Mouse (Mus musculus) forebrain, embryonic 14.5 days (tissue): ENCODE data around the gene Wdr26. TPM values are rescaled to one million over a fixed set of nuclear protein-coding genes. Genes with fewer than 3 reads are reported as not detected.

Source experiments
- ATAC-seq: fragments of 200-750 bp; cut with Nextera tagmentation; 2 replicates; pipeline ENCODE4 v1.8.0; 2017; ENCODE audit warnings: mild to moderate bottlenecking, moderate library complexity
- DNase-seq: peaks from one replicate; pipeline ENCODE4 v3.0.0-alpha.2; 2015; ENCODE audit warnings: low spot score
- H3K27ac ChIP-seq: fragments of 300-500 bp; sonication (generic); 2 replicates; pipeline ENCODE4 v1.5.1; 2014; ENCODE audit warnings: low read depth, mild to moderate bottlenecking, control low read depth, low read length, moderate library complexity
- H3K27me3 ChIP-seq: fragments of 300-500 bp; sonication (generic); replicated peaks from 2 replicates; pipeline ENCODE4 v1.6.1; 2014; ENCODE audit warnings: low read length, control low read depth, mixed read lengths; ENCODE audit not compliant: control insufficient read depth, insufficient read depth
- H3K36me3 ChIP-seq: fragments of 300-500 bp; sonication (generic); 2 replicates; pipeline ENCODE4 v1.6.1; 2014; ENCODE audit warnings: low read length, control low read depth; ENCODE audit not compliant: control insufficient read depth, insufficient read depth
- H3K4me1 ChIP-seq: fragments of 300-500 bp; sonication (generic); 2 replicates; pipeline ENCODE4 v1.6.1; 2014; ENCODE audit warnings: antibody characterized with exemption, low read length, control low read depth; ENCODE audit not compliant: control insufficient read depth, insufficient read depth
- H3K4me2 ChIP-seq: fragments of 300-500 bp; sonication (generic); 2 replicates; pipeline ENCODE4 v1.6.1; 2014; ENCODE audit warnings: mild to moderate bottlenecking, control low read depth, low read length
- H3K4me3 ChIP-seq: fragments of 300-500 bp; sonication (generic); 2 replicates; pipeline ENCODE4 v1.5.1; 2014; ENCODE audit warnings: low read depth, low read length, control low read depth
- H3K9ac ChIP-seq: fragments of 300-500 bp; sonication (generic); 2 replicates; pipeline ENCODE4 v1.6.1; 2014; ENCODE audit warnings: mild to moderate bottlenecking, low read length, control low read depth, moderate library complexity
- H3K9me3 ChIP-seq: fragments of 300-500 bp; sonication (generic); replicated peaks from 2 replicates; pipeline ENCODE4 v1.6.1; 2016; ENCODE audit warnings: low read length, control low read depth, mixed read lengths; ENCODE audit not compliant: control insufficient read depth
- WGBS: fragments of 180-500 bp; shearing (Covaris S2); extraction: QIAGEN DNeasy Blood & Tissue Kit; methylation state at CpG from one replicate; pipeline ENCODE4 v1.1.7; 2014; 5-methylcytosine and 5-hydroxymethylcytosine counted together
- polyA plus RNA-seq: library from polyadenylated mRNA; unstranded; fragments of >200 nt; fragmentation: Nextera tagmentation; extraction: Ambion mirVana; gene quantifications from 2 replicates; pipeline ENCODE4 v1.2.1, GENCODE M21; 2014

The Wdr26 gene
- polyA plus RNA-seq, 1 experiment from 2014 or later: 38.0 TPM

GRCm38 (mm10) chr1:181231262-181231661 is 19.5 kb upstream of the Wdr26 start:
- no peak overlapping the region for H3K9ac ChIP-seq
- no peaks in the 10 kb centered on the region for H3K4me1 ChIP-seq
- H3K4me3 ChIP-seq: no peak overlapping the region
- no peaks in the 10 kb centered on the region for H3K27me3 ChIP-seq
- H3K4me2 ChIP-seq: no peak overlapping the region
- no peak for DNase-seq
- H3K36me3 ChIP-seq: no peaks in the 10 kb centered on the region
- H3K9me3 ChIP-seq: no peaks in the 10 kb centered on the region
- no peak overlapping the region for H3K27ac ChIP-seq
- 76% methylated on average over 7 of the region's 7 CpGs for WGBS
- ATAC-seq: no peak

- ATAC-seq (no peak), DNase-seq (no peak)
- H3K4me2 ChIP-seq: no peak overlapping the region
- no peak overlapping the region for H3K27ac ChIP-seq
- 47% methylated on average over 10 of the region's 10 CpGs for WGBS
- H3K36me3 ChIP-seq: no peaks in the 10 kb centered on the region
- H3K9me3 ChIP-seq: no peaks in the 10 kb centered on the region
- H3K27me3 ChIP-seq: no peaks in the 10 kb centered on the region
- H3K4me1 ChIP-seq: no peaks in the 10 kb centered on the region
- no peak overlapping the region for H3K9ac ChIP-seq
- H3K4me3 ChIP-seq: no peak overlapping the region
These were observed 18.9 kb upstream of the Wdr26 start for GRCm38 (mm10) chr1:181230731-181231148.

DNA sequence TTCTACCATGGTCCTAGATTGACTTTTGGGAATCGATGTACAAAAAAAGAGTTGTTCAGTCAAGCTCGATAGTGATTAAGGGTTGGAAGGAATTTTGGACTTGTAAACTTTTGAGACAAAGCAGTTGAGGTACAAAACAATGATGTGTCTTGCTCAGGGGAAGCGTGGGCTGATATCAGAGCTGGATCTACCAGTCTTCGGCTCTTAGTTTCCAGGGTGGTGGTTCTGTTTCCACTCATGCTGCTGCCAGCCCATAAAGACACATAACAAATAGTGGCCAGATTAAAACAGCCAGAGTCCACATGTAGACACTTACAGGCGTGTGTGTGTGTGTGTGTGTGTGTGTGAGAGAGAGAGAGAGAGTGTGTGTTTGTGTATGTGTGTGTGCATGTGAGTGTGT is 17.2 kb upstream of the Wdr26 start:
- Histone ChIP-seq H3K9me3 (no peaks in the 10 kb centered on the region), H3K9ac (no peak overlapping the region), H3K4me1 (no peaks in the 10 kb centered on the region), H3K27ac (no peak overlapping the region), H3K4me2 (no peak overlapping the region), H3K36me3 (no peaks in the 10 kb centered on the region), H3K4me3 (no peak overlapping the region), H3K27me3 (no peaks in the 10 kb centered on the region)
- no peak for DNase-seq
- ATAC-seq: no peak
- 91% methylated on average over 5 of the region's 5 CpGs for WGBS

GRCm38 (mm10) chr1:181228591-181228990 is 16.8 kb upstream of the Wdr26 start:
- Histone ChIP-seq H3K9ac (no peak overlapping the region), H3K36me3 (no peaks in the 10 kb centered on the region), H3K4me3 (no peak overlapping the region), H3K27ac (no peak overlapping the region), H3K9me3 (no peaks in the 10 kb centered on the region), H3K4me2 (no peak overlapping the region), H3K27me3 (no peaks in the 10 kb centered on the region), H3K4me1 (no peaks in the 10 kb centered on the region)
- 68% methylated on average over 5 of the region's 5 CpGs for WGBS
- ATAC-seq (no peak), DNase-seq (no peak)

- H3K27me3 ChIP-seq: no peaks in the 10 kb centered on the region
- no peak overlapping the region for H3K4me3 ChIP-seq
- 82% methylated on average over 11 of the region's 11 CpGs for WGBS
- no peaks in the 10 kb centered on the region for H3K36me3 ChIP-seq
- no peaks in the 10 kb centered on the region for H3K4me1 ChIP-seq
- DNase-seq (no peak), ATAC-seq (no peak)
- no peak overlapping the region for H3K9ac ChIP-seq
- H3K4me2 ChIP-seq: no peak overlapping the region
- no peak overlapping the region for H3K27ac ChIP-seq
- H3K9me3 ChIP-seq: no peaks in the 10 kb centered on the region
These were observed 16.0 kb upstream of the Wdr26 start for GRCm38 (mm10) chr1:181227804-181228203.

DNA sequence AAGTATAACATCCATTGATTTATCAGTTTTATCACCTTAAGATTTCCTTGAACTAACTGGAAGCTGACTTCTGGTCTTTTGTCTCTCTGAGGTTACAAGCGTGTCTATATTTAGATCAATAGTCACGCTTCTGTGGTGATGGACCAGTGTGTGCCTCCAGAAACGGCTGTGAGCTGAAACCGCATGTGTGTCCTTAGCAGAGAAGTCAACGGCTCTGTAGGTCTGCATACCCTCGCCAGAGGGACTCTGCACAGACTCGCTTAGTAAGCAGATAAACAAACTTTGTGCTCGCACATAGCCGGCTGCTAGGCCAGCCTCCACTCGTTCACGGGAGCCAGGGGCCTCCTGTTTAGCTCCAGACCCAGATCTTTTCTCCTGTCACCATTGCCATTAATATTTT is 15.0 kb upstream of the Wdr26 start:
- ATAC-seq: no peak
- no peak overlapping the region for H3K4me2 ChIP-seq
- no peaks in the 10 kb centered on the region for H3K36me3 ChIP-seq
- H3K9me3 ChIP-seq: no peaks in the 10 kb centered on the region
- H3K4me1 ChIP-seq: no peaks in the 10 kb centered on the region
- WGBS: 90% methylated on average over 11 of the region's 11 CpGs
- no peak overlapping the region for H3K4me3 ChIP-seq
- no peak overlapping the region for H3K9ac ChIP-seq
- no peak for DNase-seq
- H3K27ac ChIP-seq: no peak overlapping the region
- no peaks in the 10 kb centered on the region for H3K27me3 ChIP-seq

DNA sequence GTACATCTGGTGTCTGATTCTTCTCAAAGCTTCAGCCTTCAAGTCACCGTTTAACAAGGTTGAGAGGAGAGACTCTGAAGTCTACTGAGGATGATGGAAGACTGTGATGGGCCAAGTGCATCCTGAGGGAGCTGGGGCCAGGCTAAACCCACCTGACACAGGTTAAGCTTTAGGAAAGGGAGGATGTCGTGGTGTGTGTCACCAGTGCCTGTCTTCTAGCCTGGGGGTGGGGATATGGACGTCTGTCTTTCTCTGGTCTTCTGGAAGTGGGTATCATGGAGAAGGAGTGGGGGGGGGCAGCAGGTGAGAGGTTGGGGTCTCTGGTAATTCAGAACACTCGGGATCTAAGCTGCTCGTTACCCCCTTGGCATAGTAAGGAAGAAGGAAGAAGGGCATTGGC is 13.5 kb upstream of the Wdr26 start:
- no peak overlapping the region for H3K27ac ChIP-seq
- 73% methylated on average over 5 of the region's 5 CpGs for WGBS
- H3K36me3 ChIP-seq: no peaks in the 10 kb centered on the region
- no peaks in the 10 kb centered on the region for H3K27me3 ChIP-seq
- ATAC-seq: no peak
- H3K9me3 ChIP-seq: no peaks in the 10 kb centered on the region
- no peak overlapping the region for H3K4me3 ChIP-seq
- H3K4me2 ChIP-seq: no peak overlapping the region
- DNase-seq: no peak
- H3K4me1 ChIP-seq: no peaks in the 10 kb centered on the region
- H3K9ac ChIP-seq: no peak overlapping the region

- WGBS: 20% methylated on average over 1 of the region's 1 CpGs
- no peak for DNase-seq
- no peak overlapping the region for H3K9ac ChIP-seq
- H3K4me3 ChIP-seq: no peak overlapping the region
- no peaks in the 10 kb centered on the region for H3K4me1 ChIP-seq
- H3K4me2 ChIP-seq: no peak overlapping the region
- H3K36me3 ChIP-seq: no peaks in the 10 kb centered on the region
- ATAC-seq: no peak
- H3K27ac ChIP-seq: no peak overlapping the region
- H3K27me3 ChIP-seq: no peaks in the 10 kb centered on the region
- no peaks in the 10 kb centered on the region for H3K9me3 ChIP-seq
These were observed 10.2 kb upstream of the Wdr26 start for GRCm38 (mm10) chr1:181222041-181222440.

DNA sequence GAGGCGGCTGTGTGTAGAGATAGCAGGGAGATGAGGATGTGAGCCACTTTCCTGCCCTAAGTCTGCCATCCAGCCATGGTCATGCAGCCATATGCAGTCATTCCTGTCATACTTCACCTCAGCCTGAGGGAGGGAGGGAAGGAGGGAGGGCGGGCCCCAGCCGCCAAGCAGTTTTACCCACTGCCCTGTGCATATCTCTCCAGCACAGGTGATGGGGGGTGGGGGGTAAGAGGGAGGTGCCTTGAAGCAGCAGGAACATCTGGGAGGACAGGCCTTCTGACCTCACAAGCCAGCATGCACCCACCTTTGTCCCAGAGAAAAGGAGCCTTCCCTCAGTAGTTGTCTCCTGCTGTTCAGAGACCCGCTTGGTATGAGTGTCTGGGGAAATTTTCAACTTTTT is 4.5 kb upstream of the Wdr26 start:
- Histone ChIP-seq H3K4me1 (peaks cover 6% of the 10 kb centered on the region; the same call in 1 of the 2 replicates), H3K4me2 (no peak overlapping the region), H3K9me3 (no peaks in the 10 kb centered on the region), H3K27me3 (no peaks in the 10 kb centered on the region), H3K9ac (no peak overlapping the region), H3K36me3 (no peaks in the 10 kb centered on the region), H3K27ac (no peak overlapping the region), H3K4me3 (no peak overlapping the region)
- DNase-seq (no peak), ATAC-seq (no peak)
- WGBS: 58% methylated on average over 4 of the region's 4 CpGs
